Mouse (Mus musculus): ENCODE measurements around the gene Cavin1.
"Not testable (repeated sequence)": the region's sequence is repeated elsewhere in the genome, so short reads cannot be mapped to it uniquely, and the experiment has no call there.

The Cavin1 gene

DNA sequence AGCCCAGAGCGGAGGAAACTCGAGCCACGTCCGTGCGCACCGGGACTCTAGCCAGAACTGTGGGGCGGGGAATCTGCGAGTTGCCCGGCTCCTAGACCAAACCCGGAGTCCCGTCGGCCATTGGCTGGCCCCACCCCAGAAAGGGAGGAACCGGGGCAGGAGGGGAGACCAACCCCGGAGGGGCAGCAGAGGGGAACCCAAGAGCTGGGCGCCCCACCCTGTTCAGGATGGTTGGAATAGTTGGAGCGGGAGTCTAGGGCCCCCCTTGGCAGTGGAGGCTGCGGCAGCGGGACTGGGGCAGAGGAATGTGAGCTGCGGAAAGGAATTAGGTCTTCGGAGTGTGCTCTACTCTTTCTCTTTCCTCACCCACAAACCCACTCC, at the start of gene Cavin1:
Gene Cavin1 (minus strand): TSS at position 331 of the 381 bp plus-strand sequence.
- DNase-seq (ENCODE audit: low spot score), result no peak

DNA sequence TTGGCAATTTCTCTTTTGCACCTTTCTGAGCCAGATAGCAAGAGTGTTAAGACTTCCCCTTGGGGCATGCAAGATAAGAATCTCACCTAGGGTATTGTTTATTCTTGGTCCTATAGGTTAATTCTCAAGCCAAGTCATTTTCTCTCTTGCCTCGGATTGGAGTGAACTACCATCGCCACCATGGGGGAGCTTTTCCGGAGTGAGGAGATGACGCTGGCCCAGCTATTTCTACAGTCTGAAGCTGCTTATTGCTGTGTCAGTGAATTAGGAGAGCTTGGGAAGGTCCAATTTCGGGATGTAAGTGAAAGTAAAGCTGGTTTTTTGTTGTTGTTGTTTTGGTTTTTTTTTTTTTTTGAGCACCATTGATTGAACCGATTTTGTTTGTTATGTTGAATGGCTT, 41.0 kb upstream of the Cavin1 start:
- DNase-seq (ENCODE audit: low spot score), result no peak

DNA sequence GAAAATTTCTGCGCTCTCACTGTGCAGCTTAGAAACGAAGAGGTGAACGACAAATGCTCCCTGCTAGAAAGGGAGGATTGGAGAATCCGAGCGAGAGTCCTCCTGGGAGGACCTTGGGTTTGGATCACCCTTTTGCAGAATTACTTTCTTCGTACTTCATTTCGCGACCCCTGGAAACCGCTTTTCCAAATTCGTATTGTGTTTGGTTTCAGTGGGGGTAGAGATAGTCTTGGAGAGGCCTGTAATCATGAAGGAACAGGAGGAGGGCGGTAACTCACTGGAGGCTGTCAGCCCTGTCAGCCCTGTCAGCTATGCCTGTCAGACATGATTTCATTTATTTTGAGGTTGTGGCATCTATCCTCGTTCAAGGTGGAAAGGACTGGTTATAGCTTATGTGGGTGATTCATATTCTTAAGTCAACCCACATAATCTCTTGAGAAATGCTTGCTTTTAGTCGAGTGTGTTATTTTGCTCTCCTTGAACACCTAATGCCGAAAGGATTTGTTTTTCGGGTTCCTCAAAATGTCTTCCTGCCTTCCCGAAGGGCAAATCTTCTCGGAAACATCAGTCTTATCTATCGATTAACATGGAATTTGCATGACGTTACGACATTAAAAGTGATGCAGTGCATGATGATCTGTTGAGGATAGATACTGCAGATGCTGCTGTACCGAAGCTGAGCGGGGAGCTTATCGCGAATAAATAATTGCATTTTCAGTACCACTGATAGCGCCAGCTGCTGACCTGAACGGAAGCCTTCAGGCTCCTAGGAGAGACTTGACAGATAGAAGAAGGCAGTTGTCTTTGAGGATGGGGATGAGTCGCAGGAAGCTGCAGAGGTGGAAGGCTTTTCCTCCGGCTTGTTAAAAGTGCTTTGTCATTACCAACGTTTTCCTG, 39.4 kb upstream of the Cavin1 start:
- DNase-seq (ENCODE audit: low spot score), result no peak

DNA sequence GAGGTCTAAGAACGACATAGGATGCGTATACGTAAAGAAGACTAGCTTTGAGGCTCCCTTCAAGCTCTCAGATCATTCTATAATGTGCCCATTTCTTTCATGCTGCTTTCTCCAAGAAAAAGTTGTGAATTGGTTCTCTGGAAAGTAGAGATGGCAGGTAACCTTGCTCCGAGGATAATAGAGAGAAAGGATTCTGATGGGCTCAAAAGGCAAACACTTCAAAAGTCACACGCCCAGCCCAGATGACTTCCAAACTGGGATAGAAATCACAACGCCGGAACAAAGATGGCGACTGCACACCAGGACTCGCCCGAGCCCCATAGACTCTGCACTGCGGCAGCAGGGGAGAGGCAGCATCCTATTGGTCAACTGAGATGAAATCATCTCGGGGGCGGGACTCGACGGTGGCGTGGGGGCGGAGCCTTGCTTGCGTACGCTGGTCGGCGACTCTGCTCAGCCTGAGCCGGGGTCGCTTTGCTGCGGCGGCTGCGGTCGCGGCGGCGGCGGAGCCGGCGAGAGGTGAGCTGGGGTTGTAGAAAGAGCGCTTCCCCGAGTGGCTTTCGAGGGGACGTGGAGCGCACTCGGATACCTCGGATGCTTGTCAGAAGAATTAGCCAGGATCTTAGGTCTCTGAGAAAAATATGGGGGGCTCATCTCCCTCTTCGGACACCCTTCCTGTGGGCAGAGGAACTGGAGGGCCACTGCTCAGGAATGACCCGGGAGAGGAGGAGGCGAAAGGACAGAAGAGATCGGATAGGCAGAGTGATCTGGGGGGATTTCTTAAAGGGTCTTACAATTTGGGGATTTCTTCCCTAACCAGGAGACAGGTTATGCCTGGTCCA, 38.6 kb upstream of the Cavin1 start, which contains the start of gene Atp6v0a1:
Gene Atp6v0a1 (plus strand): TSS at position 407 of the 842 bp plus-strand sequence.
- DNase-seq (ENCODE audit: low spot score), result peak; percentile 93

DNA sequence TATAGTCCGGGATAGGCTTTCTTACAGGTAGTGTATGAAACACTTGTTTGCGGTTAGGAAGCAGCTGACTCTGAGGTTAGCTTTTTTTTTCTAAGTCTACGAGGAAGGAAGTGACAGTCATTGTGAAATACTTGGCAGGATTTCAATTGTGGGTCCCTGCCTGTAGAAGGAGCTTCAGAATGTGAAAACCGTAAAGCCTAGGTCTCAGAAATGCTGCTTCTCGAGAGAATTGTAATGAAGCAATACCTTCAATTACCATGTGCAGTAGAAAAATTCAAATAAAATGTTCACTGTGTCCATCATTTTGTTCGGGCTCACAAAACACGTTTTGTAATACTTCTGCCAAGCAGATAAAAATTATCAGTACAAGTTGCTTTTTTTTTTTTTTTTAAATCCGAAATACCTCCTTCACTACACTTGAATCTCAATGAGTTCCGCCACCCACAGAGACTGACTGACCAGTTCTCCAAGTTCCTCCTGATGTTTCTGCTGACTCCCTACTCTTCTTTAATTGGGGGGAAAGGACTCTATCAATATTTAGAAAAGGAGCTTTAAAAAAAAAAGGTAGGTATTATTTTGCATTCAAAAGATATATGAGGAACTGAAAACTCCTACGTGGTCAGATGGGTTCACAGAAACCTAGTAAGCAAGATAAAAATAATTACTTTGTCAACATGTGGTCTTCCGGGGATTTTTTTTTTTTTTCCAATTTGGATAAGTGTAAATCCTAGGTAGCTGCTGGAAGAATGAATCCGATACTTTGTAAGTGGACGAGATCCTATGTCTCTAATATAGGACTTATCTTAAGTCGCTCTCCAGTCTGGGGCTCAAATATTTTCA, 37.7 kb upstream of the Cavin1 start:
- peak; percentile 42 for DNase-seq (ENCODE audit: low spot score)

DNA sequence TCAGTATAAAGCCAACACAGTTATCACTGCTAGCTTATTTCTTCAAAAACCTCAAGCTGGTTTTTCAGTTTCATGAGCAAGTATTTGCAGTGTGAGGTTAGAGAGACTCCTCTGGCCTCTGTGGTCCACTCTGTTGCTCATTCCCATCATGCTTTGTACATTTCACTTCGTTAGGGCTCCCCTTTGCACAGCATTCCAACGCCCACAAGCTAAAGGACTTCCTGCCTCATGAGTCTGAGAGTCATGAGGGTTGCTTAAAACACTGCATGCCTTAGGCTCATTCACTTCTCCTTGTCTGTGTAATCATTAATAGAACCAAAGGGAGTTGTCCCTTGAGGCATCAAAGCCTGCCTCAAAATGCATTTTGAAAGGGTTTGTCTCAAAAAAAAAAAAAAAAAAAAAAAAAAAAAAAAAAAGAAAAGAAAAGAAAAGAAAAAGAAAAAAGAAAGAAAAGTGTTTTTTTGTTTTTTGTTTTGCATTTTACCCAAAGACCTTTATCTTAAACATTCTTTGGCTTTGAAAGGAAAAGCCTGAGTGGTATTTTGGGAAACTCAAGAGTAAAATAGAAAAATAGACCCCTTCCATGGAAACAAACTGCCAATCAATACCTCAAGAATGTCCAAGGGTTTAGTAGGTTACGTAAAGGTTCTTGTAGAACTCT, 32.5 kb upstream of the Cavin1 start:
- no peak for DNase-seq (ENCODE audit: low spot score)

DNA sequence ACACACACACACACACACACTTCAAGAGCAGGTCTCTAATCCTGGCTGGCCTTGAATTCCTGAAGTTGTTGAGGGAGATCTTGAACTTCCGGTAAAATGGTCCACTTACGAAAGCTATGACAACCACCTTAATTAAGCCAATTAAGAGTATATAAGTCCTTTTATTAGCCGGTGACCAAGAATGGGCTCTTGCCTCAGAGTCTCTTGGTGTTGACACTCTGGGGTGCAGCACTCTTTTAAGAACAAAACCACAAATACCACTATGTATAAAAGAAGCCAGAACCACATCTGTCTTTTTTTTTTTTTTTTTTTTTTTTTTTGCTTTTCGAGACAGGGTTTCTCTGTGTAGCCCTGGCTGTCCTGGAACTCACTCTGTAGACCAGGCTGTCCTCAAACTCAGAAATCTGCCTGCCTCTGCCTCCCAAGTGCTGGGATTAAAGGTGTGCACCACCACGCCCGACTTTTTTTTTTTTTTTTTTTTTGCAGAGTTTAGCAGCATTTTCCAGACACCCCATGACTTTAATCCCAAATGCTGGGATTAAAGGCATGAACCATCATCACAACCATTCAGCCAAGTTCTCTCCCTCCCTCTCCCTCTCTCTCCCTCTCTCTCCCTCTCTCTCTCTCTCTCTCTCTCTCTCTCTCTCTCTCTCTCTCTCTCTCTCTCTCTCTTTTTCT, 31.3 kb upstream of the Cavin1 start:
- DNase-seq (ENCODE audit: low spot score), result not testable (repeated sequence)

DNA sequence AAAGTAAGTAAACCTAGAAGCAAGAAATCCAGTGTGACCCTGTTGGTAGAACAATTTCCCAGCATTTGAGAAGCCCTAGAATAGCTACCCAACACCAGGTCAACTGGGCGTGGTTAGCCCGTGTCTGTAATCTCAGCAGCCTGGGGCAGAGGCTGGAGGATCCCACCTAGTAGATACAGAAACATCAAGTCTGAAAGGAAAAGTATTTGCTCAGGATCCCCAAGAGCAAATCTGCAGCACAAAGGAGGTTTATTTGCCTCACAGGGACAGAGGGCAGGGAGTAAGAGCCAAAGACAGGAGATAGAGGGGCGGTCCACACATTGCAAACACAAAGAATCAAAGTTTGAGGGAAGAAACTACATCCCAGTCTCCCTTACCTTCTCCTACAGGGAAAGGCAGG, 28.6 kb upstream of the Cavin1 start:
- DNase-seq (ENCODE audit: low spot score), result no peak

DNA sequence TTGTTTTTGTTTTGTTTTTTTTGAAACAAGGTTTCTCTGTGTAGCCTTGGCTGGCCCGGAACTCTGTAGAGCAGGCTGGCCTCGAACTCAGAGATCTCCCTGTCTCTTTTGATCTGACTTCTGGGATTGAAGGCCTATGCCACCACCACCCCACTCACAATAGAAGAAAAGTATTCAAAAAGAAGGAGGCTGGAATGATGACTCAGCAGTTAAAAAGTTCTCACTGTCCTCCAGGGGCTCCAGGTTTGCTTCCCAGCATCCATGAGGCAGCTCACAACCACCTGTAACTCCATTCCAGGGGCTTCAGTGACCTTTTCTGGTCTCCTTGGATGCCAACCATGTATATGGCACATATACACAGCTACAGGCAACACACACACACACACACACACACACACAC, 28.1 kb upstream of the Cavin1 start:
- no peak for DNase-seq (ENCODE audit: low spot score)

DNA sequence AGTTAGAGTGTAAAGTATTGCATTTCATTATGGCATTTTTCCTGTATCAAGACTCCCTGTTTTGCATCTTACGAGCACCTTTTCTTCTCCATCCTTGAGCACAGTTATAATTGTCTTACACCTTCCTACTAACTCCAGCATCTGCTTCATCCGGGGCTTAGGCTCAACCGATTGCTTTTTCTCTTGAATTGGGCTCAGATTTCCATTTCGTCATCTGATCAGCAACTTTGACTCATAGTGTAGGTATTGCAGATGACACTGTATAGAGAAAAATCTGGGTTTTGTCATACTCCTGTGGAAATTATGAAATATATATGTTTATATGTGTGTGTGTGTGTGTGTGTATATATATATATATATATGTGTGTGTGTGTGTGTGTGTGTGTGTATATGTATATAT, 25.8 kb upstream of the Cavin1 start:
- no peak for DNase-seq (ENCODE audit: low spot score)

DNA sequence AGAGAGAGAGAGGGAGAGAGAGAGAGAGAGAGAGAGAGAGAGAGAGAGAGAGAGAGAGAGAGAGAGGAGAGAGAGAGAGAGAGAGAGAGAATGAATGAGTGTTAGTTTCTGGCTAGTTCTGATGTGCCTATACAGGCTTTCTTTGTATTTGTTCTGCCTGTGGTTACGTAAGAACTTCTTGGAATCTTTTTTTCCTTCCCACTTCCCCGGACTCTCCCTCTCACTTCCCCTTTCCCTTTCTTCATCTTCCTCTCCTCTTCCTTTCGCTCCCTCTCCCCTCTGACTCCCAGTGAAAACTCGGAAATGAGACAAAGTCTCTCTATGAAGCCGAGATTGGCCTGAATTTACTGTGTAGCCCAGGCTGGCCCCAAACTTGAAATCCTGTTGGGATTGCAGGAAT, 24.0 kb upstream of the Cavin1 start:
- DNase-seq (ENCODE audit: low spot score), result no peak

DNA sequence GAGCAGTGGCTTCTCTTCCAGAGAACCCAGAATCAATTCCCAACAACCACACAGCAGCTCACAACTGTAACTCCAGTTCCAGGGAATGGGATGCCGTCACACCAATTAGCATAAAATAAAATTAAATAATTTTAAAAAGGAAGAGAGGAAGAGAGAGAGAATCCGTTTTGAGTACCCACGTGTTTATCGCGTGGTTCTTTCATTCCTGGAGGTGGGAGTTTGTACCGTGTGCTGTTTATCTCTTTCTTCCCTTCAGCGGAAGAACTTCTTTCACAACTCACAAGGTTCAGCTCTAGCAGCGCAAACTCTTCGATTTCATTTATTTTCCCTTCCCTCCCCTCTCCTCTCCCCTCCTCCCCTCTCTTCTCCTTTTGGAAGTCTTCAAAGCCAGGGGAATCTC, 23.5 kb upstream of the Cavin1 start:
- DNase-seq (ENCODE audit: low spot score), result no peak

DNA sequence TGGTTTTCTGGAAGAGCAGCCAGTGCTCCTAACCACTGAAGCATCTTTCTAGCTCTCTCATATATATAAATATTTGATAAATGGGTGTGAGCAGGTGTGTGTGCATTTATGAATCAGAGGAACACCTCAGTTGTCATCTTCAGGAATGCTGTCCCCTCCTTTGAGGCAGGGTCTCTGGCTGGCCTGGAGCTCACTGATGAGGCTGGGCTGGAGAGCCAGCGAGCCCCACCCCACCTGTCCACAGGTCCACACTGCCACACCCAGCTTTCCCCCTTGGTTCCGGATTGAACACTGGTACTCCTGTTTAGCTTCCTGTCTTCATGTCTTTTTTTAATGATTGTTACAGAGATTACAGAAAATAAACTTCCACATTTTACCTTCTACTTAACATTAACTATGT, 22.8 kb upstream of the Cavin1 start:
- DNase-seq (ENCODE audit: low spot score), result no peak

DNA sequence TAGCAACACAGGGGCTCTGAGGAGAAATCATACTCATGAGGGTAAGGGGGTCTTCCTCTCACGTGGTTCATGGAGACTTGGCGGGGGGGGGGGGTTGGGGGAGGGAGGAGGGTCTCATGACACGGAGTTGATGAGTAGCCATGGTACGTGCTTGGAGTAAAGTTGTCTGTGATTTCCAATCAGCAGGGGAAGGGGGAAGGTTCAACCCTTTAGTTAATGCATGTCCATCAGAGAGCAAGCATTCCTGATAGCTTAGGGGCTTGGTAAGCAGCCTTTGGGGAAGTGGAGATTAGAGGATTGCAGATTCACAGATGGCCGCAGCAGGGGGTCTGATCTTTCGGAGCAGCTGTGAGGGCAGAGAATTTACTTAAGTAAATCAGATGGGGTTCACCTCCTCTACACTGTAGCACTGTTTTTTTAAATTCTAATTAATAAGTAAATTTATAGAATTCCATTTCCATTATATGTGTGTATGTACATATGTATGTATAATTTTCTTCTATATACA, 20.4 kb upstream of the Cavin1 start:
- no peak for DNase-seq (ENCODE audit: low spot score)

DNA sequence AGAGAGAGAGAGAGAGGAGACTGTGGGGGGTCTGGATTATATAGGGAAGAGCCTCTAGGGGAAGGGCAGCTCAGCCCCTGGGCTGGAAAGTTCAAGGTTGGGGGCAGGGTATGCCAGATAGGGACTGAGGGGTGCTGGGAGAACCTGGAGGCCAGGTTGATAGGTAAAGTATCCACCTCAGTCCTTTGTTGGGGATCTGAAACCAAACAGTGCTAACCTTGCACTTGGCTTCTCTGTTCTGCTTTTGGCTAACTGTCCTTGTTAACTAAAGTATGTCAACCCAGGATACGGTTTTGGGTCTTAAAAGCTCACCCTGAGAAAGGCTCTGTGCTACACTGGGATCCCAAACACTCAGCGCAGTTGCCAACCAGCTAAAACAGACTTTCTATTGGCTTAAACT, 19.0 kb upstream of the Cavin1 start:
- DNase-seq (ENCODE audit: low spot score), result no peak

DNA sequence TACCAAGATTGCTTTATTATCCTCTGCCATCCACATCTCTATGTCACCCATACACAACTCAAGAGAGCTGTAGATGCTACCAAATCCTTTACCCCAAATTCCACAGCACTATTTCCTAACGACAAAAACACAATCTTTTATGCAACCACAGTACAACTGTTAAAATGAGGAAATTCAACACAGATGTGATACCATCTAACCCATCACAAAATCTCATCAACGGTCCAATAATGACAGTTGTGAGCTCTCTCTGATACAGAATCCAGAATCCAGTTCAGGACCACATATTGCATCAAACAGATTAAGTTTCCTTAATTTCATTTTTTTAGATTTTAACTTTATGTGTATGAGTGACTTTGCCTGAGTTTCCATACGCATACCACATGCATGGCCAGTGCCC, 18.0 kb upstream of the Cavin1 start:
- DNase-seq (ENCODE audit: low spot score), result no peak

DNA sequence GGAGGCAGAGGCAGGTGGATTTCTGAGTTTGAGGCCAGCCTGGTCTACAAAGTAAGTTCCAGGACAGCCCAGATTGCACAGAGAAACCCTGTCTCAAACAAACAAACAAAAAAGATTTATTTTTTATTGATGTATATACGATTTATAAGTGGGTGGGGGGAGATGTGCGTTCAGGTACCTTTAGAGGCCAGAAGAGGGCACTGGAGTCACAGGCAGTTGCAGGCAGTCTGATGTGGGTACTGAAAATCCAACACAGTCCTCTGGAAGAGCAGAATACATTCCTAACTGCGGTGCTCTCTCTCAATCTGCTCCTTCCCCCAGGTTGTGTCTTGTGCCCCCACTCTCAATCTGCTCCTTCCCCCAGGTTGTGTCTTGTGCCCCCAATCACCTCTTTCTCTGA, 14.9 kb upstream of the Cavin1 start:
- no peak for DNase-seq (ENCODE audit: low spot score)

DNA sequence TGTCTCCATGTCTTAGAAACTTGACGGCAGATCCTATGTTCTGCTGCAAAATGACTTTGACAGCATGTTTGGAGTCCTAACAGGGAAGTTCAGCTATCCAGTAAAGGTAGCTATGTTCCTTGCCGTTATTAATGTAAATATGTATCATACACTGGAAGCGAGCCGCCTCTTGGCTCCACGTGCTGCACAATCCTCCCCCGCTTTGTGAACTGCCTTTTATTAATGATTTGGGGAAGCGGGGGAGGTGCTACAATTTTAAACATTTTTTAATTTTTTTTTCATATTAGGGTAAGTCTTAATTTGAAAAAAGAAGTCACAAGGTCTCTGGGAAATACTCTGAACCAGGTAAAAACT, 13.1 kb upstream of the Cavin1 start:
- DNase-seq (ENCODE audit: low spot score), result no peak

DNA sequence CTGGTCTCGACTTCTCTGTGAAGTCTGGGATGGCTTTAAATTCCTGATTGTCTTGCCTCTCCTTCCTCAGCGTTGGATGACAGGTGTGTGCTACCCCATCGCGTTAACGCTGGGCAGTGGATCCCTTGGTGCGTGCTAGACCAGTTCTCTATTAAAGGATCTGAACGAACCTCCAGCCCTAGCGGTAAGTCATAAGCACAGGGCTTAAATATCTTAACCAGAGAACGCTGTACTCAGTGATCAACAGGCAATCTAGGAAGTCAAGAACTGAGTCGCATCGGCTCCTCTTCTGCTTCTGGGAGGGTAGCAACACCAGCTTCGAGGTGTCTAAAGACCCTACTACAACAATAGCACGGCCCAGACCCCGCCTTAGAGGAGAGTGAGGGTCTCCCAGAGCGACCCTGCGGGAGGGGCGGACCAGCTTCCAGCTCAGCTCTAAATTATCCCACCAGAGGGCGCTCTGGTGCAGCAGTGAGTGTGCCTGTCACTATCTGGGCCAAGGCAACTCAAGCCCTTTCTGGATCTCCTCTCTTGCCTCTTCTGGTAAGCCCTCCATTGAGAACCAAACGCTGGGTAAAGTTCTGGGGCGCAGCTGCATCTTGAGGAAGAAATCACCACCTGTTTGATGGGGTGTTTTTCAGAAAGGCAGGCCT, 12.6 kb upstream of the Cavin1 start:
- peak; percentile 64 for DNase-seq (ENCODE audit: low spot score)

DNA sequence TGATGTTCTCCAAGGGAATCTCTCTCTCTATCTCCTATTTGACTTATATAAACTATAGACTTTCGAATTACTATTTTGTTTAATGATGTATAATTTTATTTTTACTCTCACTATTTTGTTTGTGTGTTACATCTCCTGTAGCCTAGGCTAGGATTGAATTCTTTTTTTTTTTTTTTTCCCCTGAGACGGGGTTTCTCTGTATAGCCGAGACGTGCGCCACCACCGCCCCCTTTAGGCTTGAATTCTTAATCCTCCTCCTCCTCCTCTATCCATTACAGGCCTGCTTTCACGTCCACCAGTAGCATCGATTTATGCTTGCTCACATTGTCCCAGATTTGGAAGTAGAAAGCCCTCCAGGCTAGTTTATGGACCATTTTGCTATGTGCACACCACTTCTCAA, 11.4 kb upstream of the Cavin1 start:
- DNase-seq (ENCODE audit: low spot score), result no peak
